Mouse (Mus musculus) heart, adult 2 months (tissue): ENCODE measurements at regions not wholly inside any gene's neighbourhood (a gene's known extent, or its start where the extent isn't known, plus 50 kb on each side); places are given as distances from the start of the nearest gene placed in this dataset.

ENCODE experiments used
- DNase-seq, 2 experiments: peaks; one replicate each; pipeline ENCODE4 v3.0.0; 2021
- H3K27ac ChIP-seq: fragments of 200-600 bp; 2 replicates; pipeline ENCODE4 v1.8.1; 2022
- H3K27me3 ChIP-seq: fragments of 200-500 bp; 2 replicates; pipeline ENCODE4 v1.6.1; 2012; ENCODE audit warnings: mild to moderate bottlenecking, low read length, inconsistent platforms, mixed read lengths; ENCODE audit not compliant: control insufficient read depth, insufficient read depth
- H3K36me3 ChIP-seq: fragments of 200-500 bp; 2 replicates; pipeline ENCODE4 v1.6.1; 2012; ENCODE audit warnings: low read length, inconsistent platforms; ENCODE audit not compliant: control insufficient read depth, insufficient read depth
- H3K4me1 ChIP-seq: fragments of 200-500 bp; 2 replicates; pipeline ENCODE4 v1.6.1; 2011; ENCODE audit warnings: low read length; ENCODE audit not compliant: control insufficient read depth, insufficient read depth
- H3K4me3 ChIP-seq: fragments of 200-600 bp; 2 replicates; pipeline ENCODE4 v1.8.1; 2022
- H3K79me2 ChIP-seq: fragments of 200-500 bp; replicated peaks from 2 replicates; pipeline ENCODE4 v1.6.1; 2012; ENCODE audit warnings: mild to moderate bottlenecking, inconsistent platforms, low read length, moderate library complexity, mixed read lengths; ENCODE audit not compliant: control insufficient read depth, insufficient read depth
- H3K9ac ChIP-seq: fragments of 200-500 bp; 2 replicates; pipeline ENCODE4 v1.6.1; 2012; ENCODE audit warnings: low read depth, mild to moderate bottlenecking, control low read depth, inconsistent platforms, low read length, mixed read lengths
- CTCF ChIP-seq: fragments of 200-600 bp; IDR thresholded peaks from 2 replicates; pipeline ENCODE4 v1.8.1; 2022; ENCODE audit warnings: antibody characterized with exemption, mild to moderate bottlenecking, moderate library complexity
- EP300 ChIP-seq: fragments of 200-500 bp; IDR thresholded peaks from 2 replicates; pipeline ENCODE4 v1.6.1; 2011; ENCODE audit warnings: low read depth, low read length, control low read depth; ENCODE audit not compliant: insufficient read depth
- POLR2A ChIP-seq: fragments of 200-500 bp; IDR thresholded peaks from 2 replicates; pipeline ENCODE4 v1.6.1; 2011; ENCODE audit warnings: mild to moderate bottlenecking, low read depth, low read length, control low read depth; ENCODE audit not compliant: insufficient read depth
- WGBS: fragments of 180-500 bp; shearing (Covaris S2); methylation state at CpG from one replicate; pipeline ENCODE4 v1.1.7; 2018; 5-methylcytosine and 5-hydroxymethylcytosine counted together
- intact Hi-C: fragments of 180-260 bp; cut with DNase I; formaldehyde crosslinking; loops from one replicate; pipeline ENCODE4 v1.15.1; 2025

- no peaks in the 10 kb centered on the region for H3K4me1 ChIP-seq
- H3K4me3 ChIP-seq = no peak overlapping the region
- intact Hi-C loops = no loop called here
- H3K79me2 ChIP-seq = no peaks in the 10 kb centered on the region
- no peaks in the 10 kb centered on the region for H3K27me3 ChIP-seq
- no peak overlapping the region for H3K27ac ChIP-seq
- H3K9ac ChIP-seq = no peak overlapping the region
- 73% methylated on average over 2 of the region's 2 CpGs for WGBS
- TF ChIP-seq CTCF (no peak), EP300 (no peak), POLR2A (no peak)
- no peaks in the 10 kb centered on the region for H3K36me3 ChIP-seq
- no peak for DNase-seq
Observed at GRCm38 (mm10) chr16:21274012-21274528, 69.5 kb downstream of the Ephb3 start.

GRCm38 (mm10) chr16:21277789-21278342 lies 73.3 kb downstream of the Ephb3 start:
- DNase-seq = no peak
- H3K27ac ChIP-seq = no peak overlapping the region
- WGBS = 90% methylated on average over 11 of the region's 11 CpGs
- H3K9ac ChIP-seq = no peak overlapping the region
- TF ChIP-seq POLR2A = no peak
- no peak for TF ChIP-seq CTCF
- TF ChIP-seq EP300 = no peak
- intact Hi-C loops = no loop called here
- no peak overlapping the region for H3K4me3 ChIP-seq
- no peaks in the 10 kb centered on the region for H3K4me1 ChIP-seq
- no peaks in the 10 kb centered on the region for H3K27me3 ChIP-seq
- no peaks in the 10 kb centered on the region for H3K36me3 ChIP-seq
- no peaks in the 10 kb centered on the region for H3K79me2 ChIP-seq

GRCm38 (mm10) chr16:21278387-21278786 lies 73.8 kb downstream of the Ephb3 start:
- Histone ChIP-seq H3K27ac (no peak overlapping the region), H3K4me1 (no peaks in the 10 kb centered on the region), H3K79me2 (no peaks in the 10 kb centered on the region), H3K36me3 (no peaks in the 10 kb centered on the region), H3K27me3 (no peaks in the 10 kb centered on the region), H3K4me3 (no peak overlapping the region), H3K9ac (no peak overlapping the region)
- 95% methylated on average over 7 of the region's 7 CpGs for WGBS
- intact Hi-C loops = no loop called here
- no peak for DNase-seq
- TF ChIP-seq POLR2A = no peak
- TF ChIP-seq EP300 = no peak
- no peak for TF ChIP-seq CTCF

GRCm38 (mm10) chr16:21280200-21280627 lies 75.7 kb downstream of the Ephb3 start:
- Histone ChIP-seq H3K27ac (no peak overlapping the region), H3K36me3 (no peaks in the 10 kb centered on the region), H3K27me3 (no peaks in the 10 kb centered on the region), H3K9ac (no peak overlapping the region), H3K4me1 (no peaks in the 10 kb centered on the region), H3K79me2 (no peaks in the 10 kb centered on the region), H3K4me3 (no peak overlapping the region)
- WGBS = 89% methylated on average over 4 of the region's 4 CpGs
- TF ChIP-seq EP300 (no peak), POLR2A (no peak), CTCF (no peak)
- intact Hi-C loops = no loop called here
- DNase-seq = no peak

- Histone ChIP-seq H3K27ac (no peak overlapping the region), H3K9ac (no peak overlapping the region), H3K4me3 (no peak overlapping the region), H3K36me3 (no peaks in the 10 kb centered on the region), H3K27me3 (no peaks in the 10 kb centered on the region), H3K4me1 (no peaks in the 10 kb centered on the region), H3K79me2 (no peaks in the 10 kb centered on the region)
- intact Hi-C loops = no loop called here
- WGBS = 36% methylated on average over 16 of the region's 20 CpGs
- TF ChIP-seq EP300 = no peak
- TF ChIP-seq POLR2A = no peak
- no peak for TF ChIP-seq CTCF
- DNase-seq = no peak
Observed at GRCm38 (mm10) chr16:21281958-21282730, 77.6 kb downstream of the Ephb3 start.

- 37% methylated on average over 4 of the region's 4 CpGs for WGBS
- DNase-seq = no peak
- no peaks in the 10 kb centered on the region for H3K27me3 ChIP-seq
- no peaks in the 10 kb centered on the region for H3K79me2 ChIP-seq
- H3K9ac ChIP-seq = no peak overlapping the region
- intact Hi-C loops = no loop called here
- H3K36me3 ChIP-seq = no peaks in the 10 kb centered on the region
- no peak overlapping the region for H3K4me3 ChIP-seq
- H3K27ac ChIP-seq = no peak overlapping the region
- H3K4me1 ChIP-seq = no peaks in the 10 kb centered on the region
- no peak for TF ChIP-seq POLR2A
- no peak for TF ChIP-seq EP300
- TF ChIP-seq CTCF = no peak
Observed at GRCm38 (mm10) chr16:21286099-21286498, 81.5 kb downstream of the Ephb3 start.
